Mouse (Mus musculus) cerebellum, adult 18-20 months (tissue): ENCODE measurements around the gene Tbxas1.
A peak's percentile ranks its signal among the peaks of the same experiment; 100 is the strongest.

Experiments used
- DNase-seq, 2 experiments: peaks; one replicate each; pipeline ENCODE4 v3.0.0; 2021

The Tbxas1 gene

DNA sequence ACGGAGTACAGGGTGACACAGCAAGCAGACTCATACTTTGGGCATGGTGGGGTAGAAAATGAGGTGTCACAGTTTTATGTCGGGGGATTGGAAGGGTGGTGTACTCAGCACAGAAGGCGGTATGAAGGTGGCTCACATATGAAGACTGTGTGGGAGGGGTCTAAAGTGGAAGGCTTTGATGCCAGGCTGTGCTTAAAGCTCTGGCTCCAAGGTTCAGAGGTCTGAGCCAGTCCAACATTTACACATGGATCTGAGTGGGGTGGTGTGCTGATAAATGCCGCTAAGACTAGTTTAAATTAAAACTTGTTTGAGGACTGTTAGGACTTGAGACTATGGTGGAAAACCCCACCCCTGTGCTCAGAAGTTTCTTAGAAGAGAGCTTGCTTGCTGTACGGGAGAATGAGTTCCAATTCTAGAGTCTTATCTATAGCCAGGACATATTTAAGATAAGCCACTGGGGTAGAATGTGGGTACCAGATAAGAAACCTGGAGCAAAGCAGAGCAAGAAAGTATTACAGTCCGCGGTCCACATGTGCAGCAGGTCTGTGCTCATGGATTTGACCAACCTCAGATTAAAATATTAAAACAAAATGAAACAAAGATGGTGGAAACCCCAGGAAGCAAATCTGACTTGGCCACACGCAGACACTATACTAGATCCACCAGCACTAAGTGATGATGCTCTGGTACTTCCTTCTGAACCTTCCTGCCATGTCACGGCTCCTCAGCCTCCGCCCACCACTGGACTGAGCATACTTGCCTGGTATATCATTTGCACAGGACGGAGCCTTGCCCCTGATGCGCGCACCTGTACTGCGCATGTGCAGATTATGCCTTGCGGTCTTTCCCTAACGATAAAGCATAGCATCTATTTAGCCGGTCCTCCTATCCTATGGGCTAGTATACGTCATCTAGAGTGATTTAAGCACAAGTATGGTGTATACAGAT lies 48.9 kb downstream of the Tbxas1 start:
- DNase-seq = no peak

DNA sequence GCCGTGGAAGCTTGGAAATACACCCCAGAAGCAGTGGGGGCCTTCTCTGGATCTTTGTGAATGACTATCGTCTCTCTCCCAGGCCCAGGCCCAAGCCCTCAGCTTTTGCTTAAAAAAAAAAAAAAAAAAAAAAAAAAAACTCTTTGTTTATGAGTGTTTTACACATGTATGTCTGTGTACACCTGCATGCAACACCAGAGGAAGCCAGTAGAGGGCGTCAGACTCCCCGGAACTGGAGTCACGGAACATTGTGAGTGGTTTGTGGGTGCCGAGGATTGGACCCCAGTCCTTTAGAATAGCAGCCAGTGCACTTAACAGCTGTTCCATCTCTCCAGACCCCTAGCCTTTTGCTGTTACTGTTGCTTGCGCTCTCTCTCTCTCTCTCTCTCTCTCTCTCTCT lies 50.5 kb downstream of the Tbxas1 start:
- DNase-seq = no peak

DNA sequence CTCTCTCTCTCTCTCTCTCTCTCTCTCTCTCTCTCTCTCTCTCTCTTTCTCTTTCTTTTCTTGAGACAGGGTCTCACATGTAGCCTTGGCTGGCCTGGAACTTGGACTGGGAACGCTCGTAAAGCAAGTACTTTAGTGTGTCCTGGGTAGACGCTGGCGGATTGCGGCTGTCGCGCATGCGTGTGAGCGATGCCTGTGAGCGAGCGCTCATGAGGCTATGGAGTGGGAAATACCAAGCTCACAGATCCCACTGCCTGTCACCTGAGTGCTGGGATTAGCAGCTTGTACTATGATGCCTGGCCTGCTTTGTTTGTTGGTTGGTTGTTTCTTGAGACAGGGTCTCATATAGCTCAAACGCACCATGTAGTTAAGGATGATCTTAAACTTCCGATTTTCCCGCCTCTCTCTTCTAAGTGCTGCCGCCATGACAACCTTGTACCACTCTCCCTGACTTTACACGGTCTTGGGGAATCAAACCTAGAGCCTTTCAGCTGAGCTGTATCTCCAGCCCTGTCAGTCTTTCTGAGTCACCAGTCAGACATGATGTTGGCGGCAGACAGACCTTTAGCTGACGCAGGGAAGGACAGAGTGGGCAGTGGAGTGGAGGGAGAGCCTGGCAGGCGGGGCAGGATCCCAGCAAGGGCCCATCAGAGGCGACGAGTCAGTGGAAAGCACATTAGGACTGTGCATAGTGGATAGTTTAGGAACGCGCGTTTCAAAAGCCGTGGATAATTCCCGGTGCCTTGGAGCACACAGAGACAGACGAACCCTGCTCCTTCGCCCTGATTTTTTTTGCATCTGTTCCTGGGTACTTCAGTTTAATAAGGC lies 51.1 kb downstream of the Tbxas1 start:
- peak in 1 of 2 experiments; percentile 16 for DNase-seq

DNA sequence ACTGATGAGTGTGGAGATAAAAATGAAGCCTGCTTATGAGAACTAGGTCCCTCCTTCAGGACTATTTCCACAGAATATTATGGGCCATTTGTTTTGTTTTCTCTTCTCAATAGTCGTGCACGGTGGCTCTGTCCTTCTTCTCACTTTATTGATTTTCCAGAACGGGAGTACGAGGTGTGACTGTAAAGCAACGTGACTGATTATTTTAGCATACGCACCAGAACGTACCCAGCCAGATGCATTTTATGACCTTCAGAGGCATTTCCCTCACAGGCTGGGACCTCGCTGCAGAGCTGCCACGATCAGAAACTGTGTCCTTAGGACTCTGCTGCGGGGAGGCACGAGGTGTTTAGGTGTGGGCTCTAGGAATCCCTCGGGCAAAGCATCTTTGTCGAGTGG lies 51.8 kb downstream of the Tbxas1 start:
- no peak for DNase-seq

DNA sequence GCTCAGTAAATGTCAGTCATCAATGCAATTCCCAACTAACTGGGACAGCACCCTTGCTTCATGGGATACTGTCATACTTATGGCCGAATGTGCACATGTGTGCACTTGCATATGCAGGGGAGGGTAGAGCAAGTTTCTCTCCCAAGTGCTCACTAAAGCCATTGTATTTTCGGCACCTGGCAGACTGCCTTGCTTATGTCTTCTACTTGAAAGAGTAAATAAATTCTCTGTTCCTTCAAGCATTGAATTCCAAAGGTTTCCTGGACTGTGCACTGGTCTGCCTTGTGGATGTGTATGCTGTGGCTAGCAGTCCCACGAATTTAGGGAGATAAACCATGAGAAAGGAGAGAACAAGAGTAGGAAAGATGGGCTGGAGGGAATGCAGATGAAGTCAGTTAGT lies 53.3 kb downstream of the Tbxas1 start:
- DNase-seq = no peak

DNA sequence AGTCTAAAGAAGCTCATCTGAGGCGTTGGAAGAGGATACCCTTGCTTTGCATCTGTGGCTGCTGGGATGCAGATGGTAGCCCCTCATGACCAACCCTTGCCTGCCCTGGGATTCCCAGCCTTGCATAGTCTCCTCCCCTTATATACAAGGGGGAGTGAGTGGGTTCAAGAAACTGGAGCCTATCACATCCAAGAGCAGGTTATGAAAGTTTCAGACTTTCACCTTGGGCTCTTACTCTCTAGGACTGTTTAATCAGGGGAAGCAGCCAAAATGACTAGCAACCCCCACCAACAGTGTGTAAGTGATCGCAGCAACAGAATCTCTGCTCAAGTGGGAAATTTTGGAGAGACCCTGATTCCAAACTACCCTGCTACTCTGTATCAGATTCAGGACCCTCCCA lies 60.8 kb downstream of the Tbxas1 start:
- DNase-seq = no peak

DNA sequence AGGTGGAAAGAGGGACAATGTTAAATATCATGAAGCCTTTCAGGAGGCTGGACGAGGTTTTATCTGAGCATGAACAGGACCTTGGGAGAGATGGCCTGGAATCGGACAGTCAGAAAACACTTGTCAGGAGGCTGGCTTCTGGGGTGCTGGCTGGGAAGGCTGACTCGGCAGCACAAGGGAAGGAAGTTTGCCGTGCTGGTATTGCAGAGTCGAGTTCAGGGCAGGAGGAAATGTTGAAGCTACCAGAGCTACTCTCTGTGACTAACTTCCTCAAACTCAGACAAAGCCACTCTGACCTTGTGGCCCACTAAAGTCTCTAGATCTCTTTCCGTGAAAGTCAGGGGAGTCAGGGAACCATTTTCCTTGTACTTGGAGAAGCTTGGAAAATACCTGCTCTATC lies 63.2 kb downstream of the Tbxas1 start:
- no peak for DNase-seq

DNA sequence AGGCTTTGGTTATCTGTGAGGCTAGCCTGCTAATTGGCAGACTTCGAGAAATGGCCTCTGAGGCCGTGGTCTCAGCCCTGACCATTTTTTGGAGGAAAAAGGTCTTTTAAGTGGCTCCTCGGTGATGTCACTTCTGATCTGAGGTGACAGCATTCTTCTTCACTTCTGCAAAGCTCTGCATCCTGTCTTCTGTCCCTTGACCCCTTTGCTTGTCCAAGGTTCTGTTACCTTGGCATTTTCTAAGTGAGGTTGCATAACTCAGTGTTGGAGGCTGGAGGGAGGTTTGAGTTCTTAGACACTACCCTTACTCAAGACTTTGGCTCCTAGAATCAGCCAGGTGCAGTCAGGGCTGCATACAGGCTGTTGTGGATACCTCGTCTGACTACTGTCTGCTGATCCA lies 63.9 kb downstream of the Tbxas1 start:
- DNase-seq = no peak

DNA sequence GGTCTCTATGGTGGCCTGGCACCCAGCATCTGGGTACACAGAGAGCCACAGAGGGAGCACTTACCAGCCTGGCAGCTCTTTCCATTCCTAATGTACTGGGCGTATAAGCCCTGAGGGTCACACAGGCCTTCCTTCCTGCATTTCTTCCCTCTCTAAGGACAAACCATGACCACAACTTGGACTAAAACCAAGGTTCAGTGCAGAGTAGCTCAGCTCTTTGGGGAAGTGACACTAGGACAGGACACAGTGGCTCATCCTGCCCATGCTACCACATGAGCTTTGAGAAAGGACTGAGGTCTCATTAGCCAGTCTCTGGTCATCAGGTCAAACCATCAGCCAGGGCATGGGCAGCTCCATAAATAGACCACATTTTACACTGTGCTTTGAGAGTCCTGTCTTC lies 65.8 kb downstream of the Tbxas1 start:
- no peak for DNase-seq

DNA sequence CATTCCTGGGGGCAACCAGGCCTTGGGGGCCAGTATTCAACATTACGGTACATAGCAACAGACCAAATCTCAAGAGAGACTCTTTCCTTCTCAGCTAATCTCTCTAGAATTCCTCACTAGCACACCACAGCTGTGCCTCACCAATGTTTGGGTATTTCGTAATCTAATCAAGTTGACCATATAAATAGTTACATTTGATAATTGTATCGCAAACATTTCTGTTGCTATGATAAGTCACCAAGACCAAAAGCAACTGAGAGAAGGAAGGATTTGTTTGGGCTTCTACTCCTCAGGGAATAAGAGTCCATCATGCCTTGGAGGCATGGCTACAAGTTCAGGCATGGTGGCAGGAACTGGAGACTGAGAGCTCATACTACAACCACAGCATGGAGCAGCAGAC lies 67.6 kb downstream of the Tbxas1 start:
- no peak for DNase-seq

DNA sequence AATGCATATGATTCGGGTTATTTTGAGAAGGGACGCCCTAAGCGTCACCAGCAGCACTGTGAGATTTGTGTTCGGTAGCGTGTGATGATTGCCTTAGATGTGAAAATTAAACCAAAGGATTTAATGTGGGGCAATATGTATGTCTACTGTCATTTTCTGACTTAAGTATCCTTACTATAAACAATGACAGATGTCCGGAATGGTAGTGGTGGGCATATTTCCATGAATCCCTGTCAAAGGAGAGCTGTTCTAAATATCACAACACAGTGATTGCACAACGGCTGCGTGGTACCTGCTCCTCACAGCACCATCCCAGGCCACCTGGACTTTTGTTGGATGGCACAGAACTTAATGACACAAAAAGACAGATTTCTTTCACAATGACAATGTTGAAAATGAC lies 69.2 kb downstream of the Tbxas1 start:
- DNase-seq = no peak

DNA sequence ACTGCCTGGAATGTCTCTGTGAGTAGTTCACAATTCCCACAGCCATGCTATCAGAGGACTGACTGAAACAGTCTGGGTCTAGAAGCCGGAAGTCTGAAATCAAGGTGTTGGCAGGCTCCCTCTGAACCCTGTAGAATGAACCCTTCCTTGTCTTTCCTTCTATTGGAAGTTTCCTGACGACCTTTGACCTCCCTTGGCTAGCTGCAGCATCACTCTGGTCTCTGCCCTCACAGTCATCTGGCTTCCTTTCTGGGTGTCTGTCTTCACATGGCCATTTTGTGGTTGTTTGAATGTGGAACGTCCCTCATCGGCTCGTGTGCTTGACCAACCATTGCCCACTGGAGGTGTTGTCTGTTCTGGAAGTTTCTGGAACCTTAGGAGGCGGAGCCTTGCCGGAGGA lies 69.6 kb downstream of the Tbxas1 start:
- DNase-seq = no peak

DNA sequence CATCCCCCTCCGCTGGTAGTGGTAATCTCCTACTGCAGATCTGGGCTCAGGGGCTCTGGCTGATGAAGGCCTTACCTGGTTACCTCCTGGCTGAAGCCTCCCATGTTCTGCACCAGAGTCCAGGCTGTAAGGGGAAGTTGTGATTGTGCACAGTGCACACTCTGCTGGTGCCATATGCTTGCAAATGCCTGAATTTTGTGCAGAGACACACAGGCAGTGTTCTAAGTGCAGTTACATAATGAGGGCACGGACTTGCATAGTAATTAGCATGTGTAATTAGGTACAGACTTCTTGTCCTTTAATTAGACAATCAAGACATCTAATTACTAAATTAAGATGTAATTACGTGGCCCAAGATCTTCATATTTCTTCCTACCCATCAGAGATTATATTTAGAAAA lies 70.5 kb downstream of the Tbxas1 start:
- DNase-seq = no peak

DNA sequence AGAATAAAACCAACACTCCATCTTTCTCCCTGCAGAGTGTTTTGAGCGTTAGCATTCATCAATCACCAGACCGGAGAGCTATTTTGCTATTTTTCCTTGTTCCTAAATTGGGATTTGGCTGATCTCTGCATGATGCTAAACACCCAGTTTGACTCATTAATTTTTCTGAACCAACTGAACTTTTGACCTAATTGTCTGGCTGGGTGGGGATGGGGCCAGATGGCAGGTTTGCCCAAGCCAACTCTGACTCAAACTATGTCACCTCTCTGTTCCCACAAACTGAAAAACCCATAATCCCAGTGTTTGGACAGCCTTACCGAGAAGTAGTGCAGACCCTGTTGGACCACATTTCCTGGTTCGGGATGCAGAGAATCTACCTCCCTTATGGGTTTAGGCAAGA lies 72.1 kb downstream of the Tbxas1 start:
- DNase-seq = peak; percentile 16 to 18

DNA sequence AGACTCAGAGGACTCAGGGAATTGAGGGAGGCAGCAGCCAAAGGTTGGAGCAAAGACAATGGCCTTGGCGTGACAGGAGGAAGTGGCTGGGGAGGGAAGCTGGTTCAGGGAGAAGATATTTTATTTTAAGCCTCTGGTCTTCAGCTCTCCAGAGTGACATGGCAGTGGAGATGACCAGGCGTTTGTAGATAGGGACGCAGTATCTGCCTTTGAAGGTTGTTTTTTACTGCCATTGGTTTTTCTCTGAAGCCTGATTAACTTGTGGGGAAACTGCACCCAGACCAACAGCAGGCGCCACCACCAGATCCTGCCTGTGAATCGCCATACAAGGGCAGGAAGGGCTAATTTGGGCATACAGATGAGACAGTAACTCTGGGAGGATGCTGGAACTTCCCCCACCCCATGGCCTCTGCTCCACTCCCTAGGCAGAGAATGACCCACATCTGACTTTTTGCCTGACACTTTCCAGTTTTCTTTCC lies 74.5 kb downstream of the Tbxas1 start:
- no peak for DNase-seq

DNA sequence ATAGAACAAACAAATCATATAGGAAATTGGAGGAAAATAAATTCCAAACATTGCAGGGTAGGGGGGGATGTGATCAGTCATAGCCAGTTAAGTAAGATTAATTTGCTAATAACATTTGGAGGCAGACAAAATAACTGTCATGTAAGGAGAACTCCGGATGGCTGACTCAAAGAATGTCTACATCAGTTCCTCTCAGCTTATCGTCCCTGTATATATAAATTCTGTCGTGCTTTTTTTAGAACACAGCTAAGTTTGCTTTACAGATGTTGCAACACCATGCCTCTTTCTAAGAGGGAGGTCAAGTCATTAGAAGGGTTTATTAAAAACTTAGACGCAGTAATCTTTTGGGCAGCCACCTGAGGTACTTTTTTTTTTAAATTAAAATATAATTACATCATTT lies 75.1 kb downstream of the Tbxas1 start:
- no peak for DNase-seq

DNA sequence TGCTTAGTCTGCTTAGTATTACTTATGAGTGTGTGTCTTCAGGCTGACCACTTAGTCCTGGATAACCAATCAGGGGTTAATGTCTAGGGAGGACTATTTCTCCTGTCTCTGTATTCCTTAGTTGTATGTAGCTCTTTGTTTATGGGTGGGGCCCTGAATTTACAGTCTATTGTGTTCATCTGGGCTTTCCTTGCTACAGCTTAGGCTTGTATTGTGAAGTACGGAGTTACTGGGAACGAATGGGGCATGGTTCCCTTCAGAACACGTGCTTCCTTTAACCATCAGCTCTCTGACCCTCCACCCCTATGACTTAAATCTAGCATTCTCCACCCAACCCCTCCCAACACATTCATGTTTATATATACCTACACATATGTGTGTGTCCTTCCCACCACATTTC lies 75.6 kb downstream of the Tbxas1 start:
- DNase-seq = no peak

DNA sequence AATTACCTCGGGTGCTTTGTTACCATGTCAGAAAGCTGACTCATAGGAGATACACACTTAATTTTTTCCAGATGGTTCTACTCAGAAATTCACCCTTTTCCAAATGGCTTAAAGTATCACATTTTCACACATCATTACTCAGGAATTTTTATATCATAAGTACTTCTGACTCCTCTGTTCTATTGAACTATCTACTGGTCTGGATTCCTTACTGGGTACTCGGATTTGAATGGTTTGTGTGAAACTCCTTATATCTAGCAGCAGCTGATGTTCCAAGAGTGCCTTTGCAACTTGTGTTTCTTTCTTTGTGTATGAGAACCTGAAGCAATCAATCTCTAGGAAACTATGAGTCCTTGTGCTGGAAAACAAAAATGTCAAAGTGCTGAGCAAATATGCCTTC lies 81.4 kb downstream of the Tbxas1 start:
- no peak for DNase-seq

DNA sequence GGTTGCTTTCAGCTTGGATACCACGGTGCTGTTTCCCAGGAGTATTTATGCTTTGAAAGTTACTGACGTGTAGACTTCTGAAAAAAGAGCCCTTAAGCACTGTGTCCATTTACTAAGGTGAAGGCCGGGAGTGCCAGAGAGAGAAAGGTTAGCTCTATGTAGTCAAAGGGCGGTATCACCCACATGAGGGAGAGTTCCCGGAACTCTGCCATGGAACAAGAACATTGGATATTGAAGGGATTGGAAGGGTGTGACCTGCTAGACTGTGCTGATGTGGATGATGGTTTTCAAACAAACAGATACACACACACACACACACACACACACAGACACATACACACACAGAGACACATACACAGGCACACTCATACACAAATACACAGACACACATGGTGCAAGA lies 82.0 kb downstream of the Tbxas1 start:
- DNase-seq = no peak

DNA sequence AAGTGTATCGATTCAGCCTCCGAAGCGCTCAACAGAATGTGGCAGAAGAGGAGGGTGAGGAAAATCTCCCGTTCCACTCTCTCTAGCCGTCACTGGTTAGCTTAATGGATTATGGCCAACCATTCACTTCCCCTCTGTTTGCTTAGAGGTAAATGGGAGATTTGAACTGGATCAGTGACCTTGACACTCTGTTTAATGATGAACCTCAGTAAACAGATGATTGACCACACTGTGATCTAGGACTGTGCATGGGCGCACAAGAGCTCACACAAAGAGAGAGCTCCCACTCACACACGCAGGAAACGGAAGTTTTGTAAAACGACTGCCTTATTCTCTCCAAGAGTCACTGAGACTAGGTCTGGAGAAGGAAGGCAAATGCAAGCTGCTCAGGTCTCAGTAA lies 84.3 kb downstream of the Tbxas1 start:
- no peak for DNase-seq

DNA sequence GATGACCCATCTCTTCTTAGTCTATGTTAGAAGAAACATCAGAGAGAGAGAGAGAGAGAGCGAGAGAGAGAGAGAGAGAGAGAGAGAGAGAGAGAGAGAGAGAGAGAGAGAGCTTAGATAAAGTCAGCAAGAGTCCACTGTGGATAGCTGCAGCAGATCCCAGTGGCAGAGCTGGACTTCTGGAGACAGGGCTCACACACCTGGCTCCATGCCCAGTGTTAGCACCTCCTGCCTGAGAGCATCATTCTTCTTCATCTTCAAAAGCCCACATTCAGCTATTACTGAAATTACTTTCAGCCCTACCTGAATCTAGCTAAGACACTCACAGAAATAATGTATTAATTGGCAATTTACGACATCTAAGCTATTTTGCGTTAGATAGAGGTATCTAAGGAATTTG lies 85.2 kb downstream of the Tbxas1 start:
- peak; percentile 47 to 49 for DNase-seq

DNA sequence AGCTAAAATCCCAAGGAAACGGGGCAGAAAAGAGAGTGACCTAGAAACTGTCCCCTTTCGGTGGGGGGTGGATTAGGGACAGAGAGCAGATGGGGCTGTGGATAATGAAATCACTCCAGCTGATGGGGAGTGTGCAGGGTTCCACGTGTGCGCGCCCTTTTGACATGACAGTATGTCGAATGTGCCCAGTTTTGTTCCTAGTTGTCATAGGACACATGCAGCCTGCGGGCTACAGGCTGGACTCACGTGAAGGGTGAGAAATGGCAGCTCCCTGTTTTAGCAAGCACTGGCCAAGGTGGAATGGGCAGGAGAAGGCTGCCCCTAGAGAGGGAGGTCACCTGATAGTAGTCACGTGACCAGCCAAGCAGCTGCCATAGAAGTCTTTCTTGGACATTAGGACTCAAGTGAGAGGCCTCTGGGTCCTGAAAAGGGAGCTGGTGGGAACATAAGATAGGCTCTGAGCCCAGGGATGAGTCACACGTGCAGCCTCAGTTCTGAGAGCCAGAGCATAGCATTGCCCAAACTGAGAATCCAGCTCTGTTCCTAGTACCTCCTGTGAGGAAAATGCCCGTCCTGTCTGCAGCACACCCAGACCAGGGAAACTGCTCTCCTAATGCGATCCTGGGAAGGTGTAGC lies 85.7 kb downstream of the Tbxas1 start:
- peak; percentile 53 to 66 for DNase-seq

DNA sequence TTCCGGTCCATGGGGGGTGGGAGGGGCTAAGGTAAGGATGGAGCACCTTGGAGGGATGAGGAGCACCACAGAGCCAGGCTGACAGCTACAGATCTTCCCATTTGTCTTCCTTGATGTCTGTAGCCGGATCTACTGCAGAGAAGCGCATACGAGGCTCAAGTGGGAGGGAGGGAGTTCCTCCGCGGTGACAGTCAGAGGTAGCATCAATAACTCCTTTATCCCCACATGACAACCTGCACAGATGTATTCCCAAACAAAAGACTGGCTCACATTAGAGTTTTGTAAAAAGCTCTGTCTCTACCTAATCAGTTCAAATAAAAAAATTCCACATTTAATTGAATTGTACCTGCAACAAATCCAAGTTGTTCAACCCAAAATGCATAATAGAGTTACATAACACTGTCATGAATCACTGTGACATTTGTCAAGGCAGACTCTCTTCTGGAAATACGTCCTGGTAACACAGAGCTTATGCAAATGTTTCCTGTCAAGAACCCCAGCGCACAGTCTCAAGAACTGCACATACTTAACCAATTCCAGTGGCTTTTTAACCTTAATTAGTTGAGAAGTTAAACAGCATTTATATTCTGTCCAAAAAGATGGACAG lies 86.3 kb downstream of the Tbxas1 start:
- no peak for DNase-seq
